Mouse (Mus musculus): ENCODE results near the gene 0610009B22Rik. TPM values are rescaled to one million over a fixed set of nuclear protein-coding genes. Genes with fewer than 3 reads are reported as not detected.
A peak's percentile ranks its signal among the peaks of the same experiment; 100 is the strongest.

Gene 0610009B22Rik
- polyA plus RNA-seq, 1 experiment from 2014 or later, result 95.4 TPM

GRCm38 (mm10) chr11:51656798-51657521, 31.7 kb downstream of the 0610009B22Rik start:
- no peaks in the 10 kb centered on the region for H3K36me3 ChIP-seq (replicated peaks)
- no peak overlapping the region for H3K4me3 ChIP-seq (replicated peaks)
- ATAC-seq (ENCODE audit: low FRiP score), result no peak
- WGBS, result 83% methylated on average over 10 of the region's 10 CpGs
- H3K4me1 ChIP-seq, result no peaks in the 10 kb centered on the region
- H3K9ac ChIP-seq, result no peak overlapping the region
- no peak overlapping the region for H3K27ac ChIP-seq
- no peak overlapping the region for H3K4me2 ChIP-seq
- peaks cover 4% of the 10 kb centered on the region; the same call in 1 of the 2 replicates for H3K27me3 ChIP-seq
- H3K9me3 ChIP-seq, result no peaks in the 10 kb centered on the region

DNA sequence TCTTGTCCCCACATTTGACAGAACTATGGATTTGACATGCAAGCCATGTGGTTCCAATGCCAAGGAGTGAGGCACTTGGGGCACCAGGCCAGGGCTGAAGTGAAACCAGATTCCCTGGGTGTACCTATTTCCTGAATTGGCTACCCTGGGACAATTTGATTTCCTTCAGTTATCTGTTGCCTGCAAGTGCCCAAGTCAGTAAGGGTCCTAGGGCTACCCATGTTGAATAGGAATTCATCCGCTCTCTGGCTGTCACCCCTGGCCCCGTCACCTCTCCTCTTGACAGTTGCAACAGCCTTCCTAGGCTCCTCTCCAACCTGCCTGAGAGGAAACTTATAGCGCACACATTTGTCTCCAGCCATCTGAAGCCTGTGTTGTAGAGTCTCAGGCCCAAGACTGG, 33.8 kb downstream of the 0610009B22Rik start:
- 95% methylated on average over 3 of the region's 3 CpGs for WGBS
- no peaks in the 10 kb centered on the region for H3K9me3 ChIP-seq
- H3K27me3 ChIP-seq, result peaks cover 21% of the 10 kb centered on the region
- H3K4me2 ChIP-seq, result no peak overlapping the region
- no peak overlapping the region for H3K9ac ChIP-seq
- H3K27ac ChIP-seq, result no peak overlapping the region
- no peak for ATAC-seq (ENCODE audit: low FRiP score)
- H3K4me3 ChIP-seq (replicated peaks), result no peak overlapping the region
- H3K4me1 ChIP-seq, result peaks cover 12% of the 10 kb centered on the region
- no peaks in the 10 kb centered on the region for H3K36me3 ChIP-seq (replicated peaks)

DNA sequence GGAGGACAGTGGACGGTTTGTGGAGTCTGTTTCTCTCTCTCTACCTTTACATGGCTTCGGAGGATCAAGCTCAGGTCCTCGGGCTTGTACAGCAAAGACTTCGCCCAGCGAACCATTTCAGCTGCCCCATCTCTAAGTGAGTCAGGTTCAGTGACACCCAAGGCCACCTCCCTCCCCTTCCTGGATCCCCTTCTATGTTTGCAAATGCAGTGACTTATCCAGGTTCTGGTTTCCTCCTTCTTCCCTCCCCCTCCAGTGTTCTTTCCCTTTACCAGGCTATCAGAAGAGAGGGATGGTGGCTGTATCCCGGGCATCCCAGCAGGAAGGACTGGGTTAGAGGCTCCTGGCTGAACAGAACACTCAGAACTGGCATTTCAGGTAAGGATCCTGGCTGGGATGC, 34.9 kb downstream of the 0610009B22Rik start:
- Histone ChIP-seq H3K36me3 (replicated peaks) (no peaks in the 10 kb centered on the region), H3K27ac (no peak overlapping the region), H3K9me3 (no peaks in the 10 kb centered on the region), H3K9ac (no peak overlapping the region), H3K4me1 (peaks cover 24% of the 10 kb centered on the region), H3K4me3 (replicated peaks) (no peak overlapping the region), H3K4me2 (no peak overlapping the region), H3K27me3 (peaks cover 31% of the 10 kb centered on the region)
- no peak for ATAC-seq (ENCODE audit: low FRiP score)
- WGBS, result 81% methylated on average over 6 of the region's 6 CpGs

DNA sequence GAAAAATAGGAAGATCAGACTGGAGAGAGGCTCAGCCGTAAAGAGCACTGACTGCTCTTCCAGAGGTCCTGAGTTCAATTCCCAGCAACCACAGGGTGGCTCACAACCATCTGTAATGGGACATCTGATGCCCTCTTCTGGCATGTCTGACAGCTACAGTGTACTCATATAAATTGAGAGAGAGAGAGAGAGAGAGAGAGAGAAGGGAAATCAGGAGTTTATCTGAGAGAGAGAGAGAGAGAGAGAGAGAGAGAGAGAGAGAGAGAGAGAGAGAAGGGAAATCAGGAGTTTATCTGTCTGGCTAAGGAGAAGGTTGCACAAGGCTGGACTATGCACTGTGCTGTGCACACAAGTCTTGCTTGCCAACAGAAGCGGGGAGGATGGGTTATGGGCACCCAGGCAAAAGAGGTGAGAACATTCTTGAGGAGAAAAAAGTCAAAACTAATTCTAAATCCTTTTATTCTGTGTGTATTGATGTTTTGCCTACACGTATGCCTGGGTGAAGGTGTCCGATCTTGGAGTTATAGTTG, 35.7 kb downstream of the 0610009B22Rik start:
- Histone ChIP-seq H3K4me3 (replicated peaks) (no peak overlapping the region), H3K27ac (no peak overlapping the region), H3K9me3 (no peaks in the 10 kb centered on the region), H3K36me3 (replicated peaks) (no peaks in the 10 kb centered on the region), H3K4me2 (no peak overlapping the region), H3K4me1 (peaks cover 31% of the 10 kb centered on the region), H3K27me3 (peaks cover 31% of the 10 kb centered on the region), H3K9ac (no peak overlapping the region)
- ATAC-seq (ENCODE audit: low FRiP score), result no peak
- WGBS, result 94% methylated on average over 4 of the region's 4 CpGs

- Histone ChIP-seq H3K36me3 (replicated peaks) (no peaks in the 10 kb centered on the region), H3K27me3 (peaks cover 34% of the 10 kb centered on the region), H3K9me3 (no peaks in the 10 kb centered on the region), H3K4me3 (replicated peaks) (peak within 1 kb of the TSS; percentile 55), H3K4me2 (peak within 1 kb of the TSS; percentile 85), H3K9ac (peak within 1 kb of the TSS; percentile 68), H3K4me1 (peaks cover 31% of the 10 kb centered on the region), H3K27ac (no peak within 1 kb of the TSS)
- WGBS, result 1% methylated on average over 59 of the region's 70 CpGs
- ATAC-seq (ENCODE audit: low FRiP score), result peak; percentile 82
Measured at GRCm38 (mm10) chr11:51650691-51651515, 37.8 kb downstream of the 0610009B22Rik start, which contains the start of the genes N4bp3 and D930048N14Rik. N4bp3 (minus strand) TSS chr11:51650842. D930048N14Rik (plus strand) TSS chr11:51650954.

- Histone ChIP-seq H3K27me3 (peaks cover 34% of the 10 kb centered on the region), H3K9me3 (no peaks in the 10 kb centered on the region), H3K9ac (peak overlapping the region; percentile 68), H3K4me2 (peak overlapping the region; percentile 85), H3K27ac (no peak overlapping the region), H3K36me3 (replicated peaks) (no peaks in the 10 kb centered on the region), H3K4me3 (replicated peaks) (peak overlapping the region; percentile 55), H3K4me1 (peaks cover 31% of the 10 kb centered on the region)
- peak; percentile 18; the same call in 1 of the 2 replicates for ATAC-seq (ENCODE audit: low FRiP score)
- WGBS, result 1% methylated on average over 30 of the region's 30 CpGs
Measured at GRCm38 (mm10) chr11:51650261-51650660, 38.4 kb downstream of the 0610009B22Rik start.

DNA sequence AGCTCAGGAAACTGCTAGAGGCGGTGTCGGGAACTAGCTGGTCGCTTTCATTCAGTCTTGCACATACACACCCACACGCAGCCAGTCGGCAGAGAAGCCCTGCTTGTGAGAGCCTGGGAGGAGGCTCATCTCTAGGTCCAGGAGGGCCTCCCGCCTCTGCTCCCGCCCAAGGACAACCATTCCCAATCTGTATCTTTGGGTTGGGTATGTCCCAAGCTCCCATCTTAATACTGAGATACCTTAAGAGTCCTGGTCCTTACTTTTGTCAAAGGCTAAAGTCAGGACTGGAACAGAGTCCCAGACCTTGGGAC, 38.8 kb downstream of the 0610009B22Rik start:
- H3K4me1 ChIP-seq, result peaks cover 31% of the 10 kb centered on the region
- no peak overlapping the region for H3K27ac ChIP-seq

DNA sequence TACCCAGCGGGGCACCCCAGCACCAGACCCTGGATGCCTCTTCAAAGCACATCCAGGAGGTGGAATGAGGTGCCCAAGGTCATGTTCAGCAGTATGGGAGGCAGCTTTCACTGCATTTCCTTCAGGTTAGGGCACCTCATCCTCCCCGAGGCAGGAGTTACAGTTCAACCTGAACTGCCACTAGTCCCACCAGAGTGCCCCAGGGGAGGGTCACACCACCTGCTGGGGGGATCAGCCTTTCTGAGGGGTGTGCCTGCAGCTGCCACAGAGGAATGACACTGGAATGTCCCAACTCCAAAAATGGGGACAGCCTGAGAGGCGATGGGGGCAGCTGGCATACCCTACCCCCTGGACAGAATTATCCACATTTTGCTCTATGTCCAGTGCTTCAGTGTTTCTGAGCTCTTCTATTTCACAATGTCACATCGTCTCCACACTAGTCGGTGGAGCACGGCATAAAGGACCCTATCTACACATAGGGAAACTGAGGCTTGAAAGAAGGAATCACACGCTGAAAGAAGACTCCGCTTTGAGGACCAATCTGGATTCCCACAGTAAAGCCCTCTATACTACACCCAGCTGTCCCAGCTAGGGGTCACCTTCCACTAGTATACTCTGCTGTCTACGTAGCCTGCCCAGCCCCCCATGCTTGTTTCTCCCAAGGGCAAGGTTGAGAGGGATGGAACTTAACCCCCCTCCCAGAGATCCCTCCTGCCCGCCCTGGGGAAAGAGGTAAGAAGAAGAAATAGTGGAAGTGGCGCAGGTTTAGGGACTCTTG, 39.4 kb downstream of the 0610009B22Rik start:
- H3K27me3 ChIP-seq, result peaks cover 34% of the 10 kb centered on the region
- peaks cover 31% of the 10 kb centered on the region for H3K4me1 ChIP-seq
- no peaks in the 10 kb centered on the region for H3K36me3 ChIP-seq (replicated peaks)
- 28% methylated on average over 11 of the region's 11 CpGs for WGBS
- peak overlapping the region; percentile 36; the same call in 1 of the 2 replicates for H3K27ac ChIP-seq
- H3K4me3 ChIP-seq (replicated peaks), result peak overlapping the region; percentile 55
- peak overlapping the region; percentile 85 for H3K4me2 ChIP-seq
- peak overlapping the region; percentile 68; the same call in 1 of the 2 replicates for H3K9ac ChIP-seq
- H3K9me3 ChIP-seq, result no peaks in the 10 kb centered on the region
- 0 out of 2 replicates have a peak, but pooled peaks have one; percentile 15 for ATAC-seq (ENCODE audit: low FRiP score)

More for the DNA sequence above, 38.8 kb downstream of the 0610009B22Rik start:
- Histone ChIP-seq H3K4me3 (replicated peaks) (peak overlapping the region; percentile 55), H3K9me3 (no peaks in the 10 kb centered on the region), H3K36me3 (replicated peaks) (no peaks in the 10 kb centered on the region), H3K9ac (peak overlapping the region; percentile 68), H3K27me3 (peaks cover 34% of the 10 kb centered on the region), H3K4me2 (peak overlapping the region; percentile 85)
- 2% methylated on average over 7 of the region's 7 CpGs for WGBS
- no peak for ATAC-seq (ENCODE audit: low FRiP score)

- ATAC-seq (ENCODE audit: low FRiP score), result 0 out of 2 replicates have a peak, but pooled peaks have one; percentile 7
Measured at GRCm38 (mm10) chr11:51648566-51648965, 40.1 kb downstream of the 0610009B22Rik start.

GRCm38 (mm10) chr11:51646751-51647667, 41.7 kb downstream of the 0610009B22Rik start:
- H3K9me3 ChIP-seq, result no peaks in the 10 kb centered on the region
- no peak for ATAC-seq (ENCODE audit: low FRiP score)
- peaks cover 30% of the 10 kb centered on the region for H3K27me3 ChIP-seq
- H3K4me3 ChIP-seq (replicated peaks), result no peak overlapping the region
- no peak overlapping the region for H3K9ac ChIP-seq
- peaks cover 31% of the 10 kb centered on the region for H3K4me1 ChIP-seq
- H3K36me3 ChIP-seq (replicated peaks), result no peaks in the 10 kb centered on the region
- H3K4me2 ChIP-seq, result no peak overlapping the region
- peak overlapping the region; percentile 68 for H3K27ac ChIP-seq
- 81% methylated on average over 15 of the region's 15 CpGs for whole genome bisulfite sequencing

More at GRCm38 (mm10) chr11:51648566-51648965, 40.1 kb downstream of the 0610009B22Rik start:
- no peak overlapping the region; the same call in 1 of the 2 replicates for H3K4me3 ChIP-seq (replicated peaks)
- H3K27me3 ChIP-seq, result peaks cover 34% of the 10 kb centered on the region
- H3K4me1 ChIP-seq, result peaks cover 31% of the 10 kb centered on the region
- H3K9ac ChIP-seq, result no peak overlapping the region
- peak overlapping the region; percentile 85; the same call in 1 of the 2 replicates for H3K4me2 ChIP-seq
- peak overlapping the region; percentile 42; the same call in 1 of the 2 replicates for H3K27ac ChIP-seq
- WGBS, result 15% methylated on average over 3 of the region's 3 CpGs
- H3K9me3 ChIP-seq, result no peaks in the 10 kb centered on the region
- no peaks in the 10 kb centered on the region for H3K36me3 ChIP-seq (replicated peaks)

- Histone ChIP-seq H3K27ac (no peak overlapping the region), H3K4me1 (peaks cover 31% of the 10 kb centered on the region), H3K36me3 (replicated peaks) (no peaks in the 10 kb centered on the region), H3K9me3 (no peaks in the 10 kb centered on the region), H3K9ac (no peak overlapping the region), H3K27me3 (peaks cover 27% of the 10 kb centered on the region), H3K4me2 (no peak overlapping the region), H3K4me3 (replicated peaks) (no peak overlapping the region)
- 89% methylated on average over 7 of the region's 7 CpGs for WGBS
- ATAC-seq (ENCODE audit: low FRiP score), result no peak
Measured at GRCm38 (mm10) chr11:51646245-51646644, 42.4 kb downstream of the 0610009B22Rik start.

Data from forebrain, embryonic 12.5 days (tissue).